Mouse (Mus musculus) subcutaneous adipose tissue, adult 2 months (tissue): ENCODE results near the gene Ankrd44. TPM values are rescaled to one million over a fixed set of nuclear protein-coding genes. Genes with fewer than 3 reads are reported as not detected.

ENCODE experiments used
- polyA plus RNA-seq: library from polyadenylated mRNA; depleted of rRNA; stranded (reverse); fragments of >200 nt; gene quantifications from 2 replicates; pipeline ENCODE4 v1.2.3, GENCODE M21; 2012; ENCODE audit warnings: low replicate concordance; rRNA removed

Gene Ankrd44
- 14.1 and 26.3 TPM in 2 replicates for polyA plus RNA-seq

DNA sequence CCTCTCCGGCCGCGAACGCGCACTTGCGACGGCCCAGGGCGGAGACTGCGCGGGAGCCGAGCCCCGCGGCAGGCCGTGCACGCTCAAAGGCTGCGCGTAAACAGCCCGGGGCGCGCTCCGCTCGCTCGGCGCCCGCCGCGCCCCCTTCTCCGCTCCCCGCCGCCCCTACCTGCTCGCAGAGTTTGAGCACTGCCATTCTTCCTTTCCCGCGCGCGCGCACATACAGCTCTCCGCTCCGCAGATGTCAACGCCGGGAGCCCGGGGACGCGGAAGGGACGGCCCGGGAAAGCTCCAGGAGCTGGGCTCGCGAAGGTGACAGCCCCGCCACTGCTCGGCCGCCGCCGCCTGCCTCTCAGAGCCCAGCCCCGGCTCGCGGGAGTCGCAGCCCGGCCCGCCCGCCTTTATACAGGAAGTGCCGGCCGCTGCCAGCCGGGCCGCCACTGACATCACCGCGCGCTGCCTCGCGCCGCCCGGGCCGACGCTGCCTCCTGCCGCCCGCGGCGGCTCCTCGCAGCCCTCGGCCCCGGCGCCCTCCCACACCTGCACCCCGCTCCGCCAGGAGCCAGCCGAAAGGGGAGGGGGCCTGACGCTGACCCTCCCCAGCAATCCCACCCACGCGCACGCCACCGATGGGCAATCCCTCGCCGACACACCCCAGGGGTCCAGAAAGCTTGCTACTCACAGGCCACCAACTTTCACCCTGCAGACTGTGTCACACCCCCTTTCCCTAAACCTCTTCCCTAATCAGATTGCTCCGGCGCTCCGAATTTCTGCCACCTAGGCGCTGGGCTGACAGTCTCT is at the start of gene Ankrd44:
TSS of gene Ankrd44 (minus strand) at position 417 of the 801 bp plus-strand sequence.

Other genes with a start within 250 kb of the Ankrd44 start
- 45.8 and 64.8 TPM in 2 replicates for gene Sf3b1, start 101.1 kb upstream of the Ankrd44 start, polyA plus RNA-seq
- gene Coq10b, start 126.4 kb upstream of the Ankrd44 start, polyA plus RNA-seq, result 9.1 and 12.3 TPM in 2 replicates
- gene Hspe1, start 161.7 kb upstream of the Ankrd44 start, polyA plus RNA-seq, result 25.7 and 32.0 TPM in 2 replicates
- gene Hspd1, start 161.9 kb upstream of the Ankrd44 start, polyA plus RNA-seq, result 44.8 and 46.9 TPM in 2 replicates
- 11.6 and 14.5 TPM in 2 replicates for gene Mob4, start 204.8 kb upstream of the Ankrd44 start, polyA plus RNA-seq